Mouse (Mus musculus) midbrain, embryonic 11.5 days (tissue): ENCODE results near the gene Tmem116. TPM values are rescaled to one million over a fixed set of nuclear protein-coding genes. Genes with fewer than 3 reads are reported as not detected.
"Not testable (repeated sequence)": the region's sequence is repeated elsewhere in the genome, so short reads cannot be mapped to it uniquely, and the experiment has no call there.

Source experiments
- ATAC-seq: fragments of 200-750 bp; cut with Nextera tagmentation; 2 replicates; pipeline ENCODE4 v1.8.0; 2017; ENCODE audit warnings: moderate TSS enrichment, moderate library complexity; ENCODE audit not compliant: low FRiP score
- DNase-seq: peaks from one replicate; pipeline ENCODE4 v3.0.0; 2015; ENCODE audit warnings: low spot score; ENCODE audit errors: missing footprints
- H3K27ac ChIP-seq: fragments of 300-500 bp; sonication (generic); 2 replicates; pipeline ENCODE4 v1.5.1; 2014; ENCODE audit warnings: low read depth, low read length
- H3K27me3 ChIP-seq: fragments of 300-500 bp; sonication (generic); 2 replicates; pipeline ENCODE4 v1.6.1; 2014; ENCODE audit warnings: mild to moderate bottlenecking, low read length, moderate library complexity, mixed read lengths; ENCODE audit not compliant: control insufficient read depth, insufficient read depth
- H3K36me3 ChIP-seq: fragments of 300-500 bp; sonication (generic); 2 replicates; pipeline ENCODE4 v1.6.1; 2014; ENCODE audit warnings: mild to moderate bottlenecking, low read length, moderate library complexity, mixed read lengths; ENCODE audit not compliant: control insufficient read depth, insufficient read depth
- H3K4me1 ChIP-seq: fragments of 300-500 bp; sonication (generic); 2 replicates; pipeline ENCODE4 v1.6.1; 2014; ENCODE audit warnings: low read length; ENCODE audit not compliant: control insufficient read depth, insufficient read depth
- H3K4me2 ChIP-seq: fragments of 300-500 bp; sonication (generic); 2 replicates; pipeline ENCODE4 v1.6.1; 2014; ENCODE audit warnings: mild to moderate bottlenecking, moderate library complexity
- H3K4me3 ChIP-seq: fragments of 300-500 bp; sonication (generic); 2 replicates; pipeline ENCODE4 v1.5.1; 2014; ENCODE audit warnings: low read depth, low read length
- H3K9ac ChIP-seq: fragments of 300-500 bp; sonication (generic); 2 replicates; pipeline ENCODE4 v1.6.1; 2014; ENCODE audit warnings: low read length
- H3K9me3 ChIP-seq: fragments of 300-500 bp; sonication (generic); 2 replicates; pipeline ENCODE4 v1.6.1; 2016; ENCODE audit warnings: low read length; ENCODE audit not compliant: control insufficient read depth
- WGBS: fragments of 180-500 bp; shearing (Covaris S2); extraction: QIAGEN DNeasy Blood & Tissue Kit; methylation state at CpG from one replicate; pipeline ENCODE4 v1.1.7; 2014; 5-methylcytosine and 5-hydroxymethylcytosine counted together
- polyA plus RNA-seq: library from polyadenylated mRNA; unstranded; fragments of >200 nt; fragmentation: Nextera tagmentation; extraction: Ambion mirVana; gene quantifications from 2 replicates; pipeline ENCODE4 v1.2.1, GENCODE M21; 2014

Gene Tmem116
- polyA plus RNA-seq, 1 experiment from 2014 or later, result 0.66 TPM

DNA sequence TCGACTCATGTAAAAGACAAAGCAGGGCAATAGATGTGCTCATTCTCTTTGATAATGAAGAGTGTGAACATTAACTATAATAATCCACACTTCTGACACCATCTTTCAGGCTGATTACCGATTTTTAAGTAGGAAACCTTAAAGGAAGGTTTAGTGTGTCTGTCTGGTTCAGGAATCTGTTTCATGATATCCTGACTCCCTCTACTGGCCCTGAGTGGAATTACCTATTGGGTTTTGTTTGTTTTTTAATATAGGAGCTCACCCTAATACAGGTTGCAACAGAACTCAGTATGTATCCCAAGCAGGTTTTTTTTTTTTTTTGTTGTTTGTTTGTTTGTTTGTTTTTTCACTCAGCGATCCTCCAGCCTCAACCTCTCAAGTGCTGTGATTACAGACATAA, 26.0 kb downstream of the Tmem116 start:
- Histone ChIP-seq H3K9me3 (no peaks in the 10 kb centered on the region), H3K27me3 (no peaks in the 10 kb centered on the region), H3K4me2 (no peak overlapping the region), H3K36me3 (no peaks in the 10 kb centered on the region), H3K27ac (no peak overlapping the region), H3K9ac (no peak overlapping the region), H3K4me1 (no peaks in the 10 kb centered on the region), H3K4me3 (no peak overlapping the region)
- ATAC-seq (no peak), DNase-seq (peak; percentile 96)
- 45% methylated on average over 3 of the region's 3 CpGs for WGBS

DNA sequence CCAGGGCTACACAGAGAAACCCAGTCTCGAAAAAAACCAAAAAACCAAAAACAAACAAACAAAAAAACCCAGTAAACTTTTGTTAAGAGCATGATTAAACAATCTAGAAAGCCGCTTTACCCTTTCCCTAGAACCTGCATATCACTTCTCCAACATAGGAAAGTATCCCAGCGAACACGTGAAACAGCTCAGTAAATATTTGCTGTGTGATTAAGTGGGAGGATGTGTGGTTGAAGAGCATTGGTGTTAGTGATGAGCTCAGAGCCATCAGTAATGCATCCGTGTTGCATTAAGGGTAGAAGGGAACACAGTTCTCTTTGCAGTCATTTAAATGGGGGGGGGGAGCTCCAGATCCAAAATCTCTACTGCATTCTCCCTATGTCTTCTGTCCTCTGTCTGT, 33.1 kb downstream of the Tmem116 start:
- no peak overlapping the region for H3K4me3 ChIP-seq
- H3K27ac ChIP-seq, result no peak overlapping the region
- no peak overlapping the region for H3K4me2 ChIP-seq
- no peak for ATAC-seq
- H3K4me1 ChIP-seq, result no peaks in the 10 kb centered on the region
- no peaks in the 10 kb centered on the region for H3K36me3 ChIP-seq
- H3K9ac ChIP-seq, result no peak overlapping the region
- 71% methylated on average over 5 of the region's 5 CpGs for WGBS
- H3K27me3 ChIP-seq, result no peaks in the 10 kb centered on the region
- DNase-seq, result no peak
- H3K9me3 ChIP-seq, result no peaks in the 10 kb centered on the region

DNA sequence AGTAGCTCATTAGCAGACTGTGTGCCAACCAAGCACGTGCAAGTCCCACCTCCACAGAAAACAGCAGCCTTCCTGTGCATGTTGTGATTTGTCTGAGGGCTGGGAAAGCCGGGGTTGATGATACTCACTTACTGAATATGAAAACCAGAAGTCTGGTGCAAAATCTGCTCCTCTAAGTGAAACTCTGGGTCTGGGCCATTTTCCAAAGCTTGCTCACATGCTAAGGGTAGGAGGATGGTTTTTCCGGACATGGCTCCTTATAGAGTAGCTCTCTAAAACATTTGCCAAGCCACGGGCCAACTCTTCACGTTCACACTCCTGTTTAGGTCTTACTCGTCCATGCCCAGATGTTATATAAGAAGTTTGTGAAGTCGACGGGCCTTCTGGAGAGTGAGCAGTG, 41.6 kb downstream of the Tmem116 start:
- H3K27ac ChIP-seq, result no peak overlapping the region
- WGBS, result 80% methylated on average over 8 of the region's 8 CpGs
- H3K4me3 ChIP-seq, result no peak overlapping the region
- H3K9me3 ChIP-seq, result no peaks in the 10 kb centered on the region
- H3K4me2 ChIP-seq, result no peak overlapping the region
- ATAC-seq (no peak), DNase-seq (no peak)
- no peaks in the 10 kb centered on the region for H3K36me3 ChIP-seq
- H3K27me3 ChIP-seq, result no peaks in the 10 kb centered on the region
- no peaks in the 10 kb centered on the region for H3K4me1 ChIP-seq
- H3K9ac ChIP-seq, result no peak overlapping the region

DNA sequence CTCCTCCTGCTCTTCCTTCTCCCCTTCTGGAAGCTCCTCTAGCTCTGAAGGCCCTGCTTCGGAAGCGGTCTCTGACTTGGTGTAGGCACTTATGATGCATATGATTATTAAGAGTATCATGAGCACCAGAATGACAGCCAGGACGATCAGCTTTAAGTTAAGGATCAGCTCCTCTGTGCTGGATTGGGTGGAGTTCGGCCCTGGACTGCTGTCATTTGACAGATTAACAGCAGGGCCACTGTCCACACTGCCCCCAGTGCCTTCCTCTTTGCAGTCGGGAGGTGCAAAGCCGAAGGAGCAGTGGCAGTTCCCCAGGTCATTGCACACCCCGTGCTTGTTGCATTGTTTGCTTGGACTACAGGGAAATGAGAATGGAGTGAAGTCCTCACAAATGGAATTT, 49.0 kb downstream of the Tmem116 start:
- no peaks in the 10 kb centered on the region for H3K27me3 ChIP-seq
- DNase-seq, result no peak
- ATAC-seq, result no peak
- H3K9me3 ChIP-seq, result no peaks in the 10 kb centered on the region
- no peak overlapping the region for H3K4me2 ChIP-seq
- no peak overlapping the region for H3K27ac ChIP-seq
- H3K36me3 ChIP-seq, result no peaks in the 10 kb centered on the region
- H3K4me1 ChIP-seq, result no peaks in the 10 kb centered on the region
- 79% methylated on average over 7 of the region's 7 CpGs for WGBS
- H3K9ac ChIP-seq, result no peak overlapping the region
- H3K4me3 ChIP-seq, result no peak overlapping the region

DNA sequence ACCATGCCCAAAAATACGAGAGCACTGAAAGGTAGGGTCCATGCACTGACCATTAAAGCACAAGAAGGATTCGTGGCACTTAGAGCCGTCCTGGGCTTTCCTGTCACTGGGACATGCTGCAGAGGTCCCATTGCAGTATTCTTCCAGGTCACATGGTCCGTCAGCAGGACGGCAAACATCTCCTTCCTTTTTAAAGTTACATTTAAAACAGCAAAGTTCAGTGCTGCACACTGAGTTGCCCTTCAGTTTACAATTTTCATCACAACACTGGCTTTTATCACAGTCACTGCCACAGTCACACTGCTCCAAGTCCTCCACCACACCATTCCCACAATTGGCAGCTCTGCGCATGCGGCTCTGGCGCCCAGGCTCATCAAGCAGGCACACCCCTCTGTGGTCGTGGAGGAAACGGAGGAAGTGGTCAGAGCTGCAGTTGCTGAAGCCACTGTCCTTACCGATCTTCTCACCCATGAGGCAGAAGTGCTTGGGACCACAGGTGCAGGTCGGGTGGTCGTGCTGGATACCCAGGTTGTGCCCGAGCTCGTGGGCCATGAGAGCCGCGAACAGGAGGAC, 49.8 kb downstream of the Tmem116 start:
- WGBS, result 81% methylated on average over 10 of the region's 17 CpGs
- H3K36me3 ChIP-seq, DNase-seq, H3K9me3 ChIP-seq, H3K27me3 ChIP-seq, H3K4me2 ChIP-seq, H3K4me1 ChIP-seq, ATAC-seq, H3K27ac ChIP-seq, H3K4me3 ChIP-seq, H3K9ac ChIP-seq: not testable (repeated sequence)

DNA sequence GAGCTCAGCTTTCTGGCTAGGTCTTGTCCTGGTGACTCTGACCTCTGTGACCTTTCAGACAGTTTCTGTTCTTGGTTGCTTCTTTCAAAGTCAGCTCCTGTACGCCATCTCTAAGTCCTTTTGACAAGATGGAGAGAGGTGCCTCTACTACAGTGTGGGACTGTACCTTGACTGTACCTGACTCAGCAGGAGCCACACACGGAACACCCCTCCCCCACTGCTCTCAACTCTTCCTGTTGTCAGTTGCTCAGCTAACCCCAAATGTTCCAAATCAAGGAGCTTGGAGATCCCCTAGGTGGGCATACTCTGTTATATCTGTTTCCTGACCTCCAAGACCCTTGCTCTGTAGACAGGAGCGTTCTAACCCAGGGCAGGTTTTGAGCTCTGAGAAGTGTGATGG, 51.5 kb downstream of the Tmem116 start, which contains the start of gene Adam1b:
TSS of gene Adam1b (minus strand) at position 205 of the 400 bp plus-strand sequence.
- Histone ChIP-seq H3K9ac (no peak within 1 kb of the TSS), H3K4me1 (no peaks in the 10 kb centered on the region), H3K36me3 (no peaks in the 10 kb centered on the region), H3K9me3 (no peaks in the 10 kb centered on the region), H3K4me3 (no peak within 1 kb of the TSS), H3K4me2 (no peak within 1 kb of the TSS), H3K27ac (no peak within 1 kb of the TSS), H3K27me3 (no peaks in the 10 kb centered on the region)
- ATAC-seq (no peak), DNase-seq (no peak)
- WGBS, result 81% methylated on average over 3 of the region's 3 CpGs

DNA sequence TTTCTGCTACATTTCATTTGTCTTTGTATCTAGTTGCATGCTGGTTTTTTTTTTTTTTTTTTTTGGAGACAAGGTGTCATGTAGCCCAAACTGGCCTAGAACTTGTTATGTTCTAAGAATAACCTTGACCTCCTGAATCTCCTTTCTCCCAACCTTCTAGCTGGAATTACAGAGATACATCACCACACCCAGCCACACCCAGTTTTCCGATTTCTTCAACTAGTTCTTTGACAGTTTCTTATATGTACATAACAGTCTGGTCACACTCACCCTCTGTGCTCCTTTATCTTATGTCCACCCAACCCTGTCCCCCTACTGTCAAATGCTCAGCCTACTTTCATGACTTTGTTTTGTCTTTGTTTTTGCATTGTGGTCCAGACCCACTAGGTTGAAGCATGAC, 55.2 kb downstream of the Tmem116 start:
- DNase-seq (no peak), ATAC-seq (no peak)
- Histone ChIP-seq H3K36me3 (no peaks in the 10 kb centered on the region), H3K4me1 (no peaks in the 10 kb centered on the region), H3K4me2 (no peak overlapping the region), H3K9ac (no peak overlapping the region), H3K27ac (no peak overlapping the region), H3K4me3 (no peak overlapping the region), H3K9me3 (no peaks in the 10 kb centered on the region), H3K27me3 (no peaks in the 10 kb centered on the region)
- 81% methylated on average over 1 of the region's 1 CpGs for WGBS

DNA sequence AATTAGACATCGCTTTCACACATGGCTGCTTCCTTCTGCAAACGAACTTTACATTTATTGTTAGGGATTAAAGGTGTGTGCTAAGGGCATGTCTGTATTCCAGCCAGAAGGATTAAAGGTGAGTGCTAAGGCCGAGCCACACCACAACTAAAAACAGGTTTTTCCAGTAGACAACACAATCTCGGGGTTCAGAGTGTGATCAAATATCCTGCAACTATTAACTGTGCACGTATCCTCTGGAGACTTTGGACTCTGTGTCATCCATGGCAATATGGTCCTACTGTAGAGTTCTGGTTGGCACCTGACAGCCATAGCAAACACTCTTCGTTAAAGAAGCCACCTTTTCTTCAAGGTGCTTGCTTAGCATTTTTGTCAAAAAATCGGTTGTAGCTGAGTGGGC, 58.3 kb downstream of the Tmem116 start:
- Histone ChIP-seq H3K27ac (no peak overlapping the region), H3K9me3 (no peaks in the 10 kb centered on the region), H3K36me3 (no peaks in the 10 kb centered on the region), H3K27me3 (no peaks in the 10 kb centered on the region), H3K4me1 (no peaks in the 10 kb centered on the region), H3K9ac (no peak overlapping the region), H3K4me2 (no peak overlapping the region), H3K4me3 (no peak overlapping the region)
- ATAC-seq (no peak), DNase-seq (no peak)
- WGBS, result 85% methylated on average over 7 of the region's 7 CpGs

DNA sequence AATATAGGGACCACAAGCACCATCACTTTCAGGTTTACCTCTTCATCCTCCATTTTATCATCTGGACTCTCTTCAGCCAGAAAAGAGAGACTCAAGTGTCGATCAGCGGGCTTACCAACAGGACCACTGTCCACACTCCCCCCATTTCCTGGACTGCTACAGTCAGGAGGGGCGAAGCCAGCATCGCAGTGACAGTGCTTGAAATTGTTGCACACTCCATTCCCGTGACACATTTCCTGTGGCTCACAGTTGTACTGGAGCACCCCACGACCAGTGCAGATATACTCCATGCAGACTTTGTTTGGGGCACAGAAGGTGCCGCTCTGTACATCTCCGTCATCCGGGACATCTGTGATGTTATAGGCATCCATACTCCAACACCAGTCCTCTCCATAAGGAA, 67.3 kb downstream of the Tmem116 start:
- H3K27me3 ChIP-seq, result no peaks in the 10 kb centered on the region
- no peak overlapping the region for H3K4me3 ChIP-seq
- no peak overlapping the region for H3K9ac ChIP-seq
- no peak overlapping the region for H3K27ac ChIP-seq
- 92% methylated on average over 9 of the region's 9 CpGs for WGBS
- no peaks in the 10 kb centered on the region for H3K4me1 ChIP-seq
- H3K36me3 ChIP-seq, result peaks cover 6% of the 10 kb centered on the region; the same call in 1 of the 2 replicates
- ATAC-seq (no peak), DNase-seq (no peak)
- H3K9me3 ChIP-seq, result no peaks in the 10 kb centered on the region
- no peak overlapping the region for H3K4me2 ChIP-seq
